Mouse (Mus musculus): Measurements from ENCODE around the gene Susd4. TPM values are rescaled to one million over a fixed set of nuclear protein-coding genes. Genes with fewer than 3 reads are reported as not detected.

The Susd4 gene
- 3.0 and 4.3 TPM in 2 replicates for polyA plus RNA-seq (2012; rRNA removed)

DNA sequence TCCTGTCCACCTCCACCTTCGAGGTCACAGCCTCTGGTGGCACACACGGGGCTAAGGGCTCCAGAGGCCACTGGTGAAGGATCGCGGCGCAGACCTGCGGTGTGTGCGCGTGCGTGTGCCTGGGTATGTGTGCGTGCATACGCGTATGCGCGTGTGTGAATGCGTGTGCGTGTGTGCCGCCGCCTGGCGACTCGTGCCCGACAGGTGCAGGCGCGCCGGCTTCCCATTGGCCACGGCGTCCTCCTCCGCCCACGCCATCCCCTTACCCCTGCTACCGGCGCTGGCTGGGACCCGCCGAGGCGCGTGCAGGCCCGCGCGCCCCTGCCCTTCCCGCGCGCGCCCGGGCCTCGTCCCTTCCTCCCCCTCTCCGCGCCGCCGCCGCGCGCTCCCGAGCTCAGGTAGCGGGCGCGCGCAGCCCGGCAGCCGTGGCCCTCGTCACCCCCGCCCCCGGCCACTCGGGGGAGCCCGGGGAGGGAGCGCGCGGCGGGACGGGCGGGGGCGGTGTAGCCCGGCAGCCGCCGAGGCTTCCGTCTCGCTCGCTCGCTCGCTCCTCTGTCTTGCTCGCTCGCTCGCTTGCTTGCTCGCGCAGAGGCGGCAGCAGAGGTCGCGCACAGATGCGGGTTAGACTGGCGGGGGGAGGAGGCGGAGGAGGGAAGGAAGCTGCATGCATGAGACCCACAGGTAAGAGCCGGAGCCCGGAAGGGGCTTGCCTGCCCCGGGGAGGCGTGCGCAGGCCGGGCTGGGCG, at the start of gene Susd4:
Susd4 (plus strand) TSS at position 145 of the 746 bp plus-strand sequence.
- no peaks in the 10 kb centered on the region; the same call in 1 of the 2 replicates for H3K27me3 ChIP-seq (ENCODE audit: control insufficient read depth, insufficient read depth, low read length)
- WGBS, result 1% methylated on average over 92 of the region's 95 CpGs
- peaks cover 7% of the 10 kb centered on the region; the same call in 1 of the 2 replicates for H3K4me1 ChIP-seq (replicated peaks; ENCODE audit: control insufficient read depth, insufficient read depth, low read length)
- TF ChIP-seq CTCF (IDR thresholded peaks at IDR 0.05; ENCODE audit: borderline replicate concordance, control insufficient read depth, extremely low read depth, insufficient read depth, low read length, poor library complexity) (no peak), POLR2A (IDR thresholded peaks at IDR 0.05; ENCODE audit: control insufficient read depth, extremely low read depth, insufficient read depth, low read length, poor library complexity) (no peak)
- H3K36me3 ChIP-seq (ENCODE audit: control insufficient read depth, insufficient read depth, low read length), result no peaks in the 10 kb centered on the region
- peak within 1 kb of the TSS; percentile 9 for H3K4me3 ChIP-seq (ENCODE audit: control insufficient read depth, insufficient read depth, low read length)
- DNase-seq, result peak; percentile 87
- H3K27ac ChIP-seq (ENCODE audit: control insufficient read depth, insufficient read depth, low read length), result no peak within 1 kb of the TSS

DNA sequence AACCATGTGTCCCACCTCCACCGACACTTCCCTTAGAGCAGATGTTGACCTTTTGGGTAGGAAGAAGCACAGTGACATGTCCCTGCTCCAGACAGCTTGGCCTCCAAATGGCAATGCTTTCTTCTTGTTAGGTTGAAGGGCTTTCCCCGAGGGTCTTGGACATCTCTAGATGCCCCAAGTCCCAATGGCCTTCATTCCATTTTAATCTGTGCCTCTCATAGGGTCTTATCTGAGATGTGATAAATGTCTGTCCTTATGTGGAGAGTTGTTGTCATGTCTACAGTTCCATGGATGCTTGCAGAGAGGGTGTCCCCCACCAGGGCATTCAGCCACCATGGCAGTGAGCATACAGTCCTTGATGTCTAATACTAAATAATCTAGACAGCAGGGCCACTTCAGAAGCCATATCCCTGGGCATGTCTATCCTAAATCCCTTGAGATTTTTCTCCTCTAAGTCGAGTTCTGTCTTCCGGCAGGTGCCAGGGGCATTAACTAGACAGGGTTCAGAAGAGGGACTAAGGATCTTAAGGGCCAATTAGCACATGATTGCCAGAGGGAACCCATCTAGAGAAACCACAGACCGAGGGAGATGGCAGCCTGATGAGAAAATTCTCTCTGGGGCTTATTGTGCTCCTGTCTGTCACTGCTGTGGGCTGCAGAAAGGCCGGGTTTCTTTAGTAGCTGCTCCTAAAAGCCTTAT, 49.3 kb upstream of the Susd4 start:
- 89% methylated on average over 6 of the region's 6 CpGs for WGBS
- Histone ChIP-seq H3K27me3 (ENCODE audit: control insufficient read depth, insufficient read depth, low read length) (no peaks in the 10 kb centered on the region), H3K36me3 (ENCODE audit: control insufficient read depth, insufficient read depth, low read length) (no peaks in the 10 kb centered on the region), H3K27ac (ENCODE audit: control insufficient read depth, insufficient read depth, low read length) (no peak overlapping the region), H3K4me3 (ENCODE audit: control insufficient read depth, insufficient read depth, low read length) (no peak overlapping the region), H3K4me1 (replicated peaks; ENCODE audit: control insufficient read depth, insufficient read depth, low read length) (no peaks in the 10 kb centered on the region)
- TF ChIP-seq CTCF (IDR thresholded peaks at IDR 0.05; ENCODE audit: borderline replicate concordance, control insufficient read depth, extremely low read depth, insufficient read depth, low read length, poor library complexity) (no peak), POLR2A (IDR thresholded peaks at IDR 0.05; ENCODE audit: control insufficient read depth, extremely low read depth, insufficient read depth, low read length, poor library complexity) (no peak)
- no peak for DNase-seq

DNA sequence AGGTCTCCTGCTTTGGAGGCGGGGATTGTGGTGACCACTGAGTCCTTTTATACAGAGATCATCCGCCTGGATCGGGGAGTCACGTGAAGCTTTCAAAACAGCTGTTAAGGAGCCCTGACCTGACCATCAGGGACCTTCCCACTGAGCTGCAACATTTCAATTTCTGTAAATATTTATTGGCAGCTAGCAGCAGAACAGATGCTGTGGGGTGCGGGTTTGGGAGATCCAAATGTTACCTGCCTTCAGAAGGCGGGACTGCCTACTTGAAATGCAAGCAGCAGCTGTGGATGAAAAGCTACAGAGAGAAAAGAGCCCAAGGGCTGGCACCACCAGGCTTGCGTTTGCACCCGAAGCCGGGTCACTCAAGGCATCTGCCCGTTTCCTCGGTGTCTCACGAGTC, 36.1 kb upstream of the Susd4 start:
- no peak overlapping the region for H3K27ac ChIP-seq (ENCODE audit: control insufficient read depth, insufficient read depth, low read length)
- H3K4me1 ChIP-seq (replicated peaks; ENCODE audit: control insufficient read depth, insufficient read depth, low read length), result no peaks in the 10 kb centered on the region
- WGBS, result 92% methylated on average over 12 of the region's 12 CpGs
- H3K36me3 ChIP-seq (ENCODE audit: control insufficient read depth, insufficient read depth, low read length), result no peaks in the 10 kb centered on the region
- H3K27me3 ChIP-seq (ENCODE audit: control insufficient read depth, insufficient read depth, low read length), result no peaks in the 10 kb centered on the region
- no peak for DNase-seq
- TF ChIP-seq POLR2A (IDR thresholded peaks at IDR 0.05; ENCODE audit: control insufficient read depth, extremely low read depth, insufficient read depth, low read length, poor library complexity), result no peak
- no peak for TF ChIP-seq CTCF (IDR thresholded peaks at IDR 0.05; ENCODE audit: borderline replicate concordance, control insufficient read depth, extremely low read depth, insufficient read depth, low read length, poor library complexity)
- H3K4me3 ChIP-seq (ENCODE audit: control insufficient read depth, insufficient read depth, low read length), result no peak overlapping the region

DNA sequence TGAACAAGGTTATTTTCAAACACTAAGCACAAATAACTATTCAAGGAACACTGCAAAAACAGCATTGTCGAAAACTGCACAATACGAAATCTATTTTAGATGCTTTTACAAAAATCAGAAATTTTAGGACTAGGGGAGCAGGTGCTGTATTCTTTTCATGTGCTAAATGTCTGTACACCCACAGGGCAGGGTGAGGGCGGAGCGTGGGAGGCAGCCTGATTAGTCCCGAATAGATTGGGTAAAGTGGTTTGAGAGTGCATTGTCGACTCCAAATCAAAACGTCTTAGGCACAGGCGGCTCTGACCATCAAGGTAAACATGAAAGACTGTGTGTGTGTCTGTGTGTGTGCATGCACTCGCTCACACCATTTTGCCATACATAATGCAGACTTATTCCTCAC, 34.7 kb upstream of the Susd4 start:
- Histone ChIP-seq H3K4me1 (replicated peaks; ENCODE audit: control insufficient read depth, insufficient read depth, low read length) (no peaks in the 10 kb centered on the region), H3K36me3 (ENCODE audit: control insufficient read depth, insufficient read depth, low read length) (no peaks in the 10 kb centered on the region)
- WGBS, result 91% methylated on average over 9 of the region's 9 CpGs

DNA sequence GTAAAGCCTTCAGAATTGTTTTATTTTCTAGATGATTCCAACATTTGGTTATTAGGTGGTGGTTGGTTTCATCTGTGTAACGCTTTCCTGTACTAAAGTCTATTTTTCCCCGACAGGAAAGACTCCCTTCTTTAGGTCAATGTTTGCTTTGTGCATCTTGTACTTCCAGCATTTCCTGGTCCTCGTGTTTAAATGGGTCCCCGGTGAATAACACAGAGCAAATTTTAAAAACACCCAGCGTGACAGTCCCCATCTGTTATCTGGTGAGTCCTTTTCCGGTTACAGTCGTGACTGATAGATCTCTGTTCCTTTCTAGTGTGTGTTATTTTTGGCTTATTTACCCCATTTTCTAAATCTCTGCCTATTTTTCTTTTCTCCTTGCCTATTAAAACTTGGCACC, 31.0 kb upstream of the Susd4 start:
- DNase-seq, result no peak
- H3K27ac ChIP-seq (ENCODE audit: control insufficient read depth, insufficient read depth, low read length), result no peak overlapping the region
- H3K36me3 ChIP-seq (ENCODE audit: control insufficient read depth, insufficient read depth, low read length), result no peaks in the 10 kb centered on the region
- no peak for TF ChIP-seq POLR2A (IDR thresholded peaks at IDR 0.05; ENCODE audit: control insufficient read depth, extremely low read depth, insufficient read depth, low read length, poor library complexity)
- TF ChIP-seq CTCF (IDR thresholded peaks at IDR 0.05; ENCODE audit: borderline replicate concordance, control insufficient read depth, extremely low read depth, insufficient read depth, low read length, poor library complexity), result no peak
- WGBS, result 11% methylated on average over 7 of the region's 7 CpGs
- no peaks in the 10 kb centered on the region; the same call in 1 of the 2 replicates for H3K27me3 ChIP-seq (ENCODE audit: control insufficient read depth, insufficient read depth, low read length)
- no peaks in the 10 kb centered on the region for H3K4me1 ChIP-seq (replicated peaks; ENCODE audit: control insufficient read depth, insufficient read depth, low read length)
- H3K4me3 ChIP-seq (ENCODE audit: control insufficient read depth, insufficient read depth, low read length), result no peak overlapping the region

More for the DNA sequence above, 34.7 kb upstream of the Susd4 start:
- H3K4me3 ChIP-seq (ENCODE audit: control insufficient read depth, insufficient read depth, low read length), result no peak overlapping the region
- H3K27ac ChIP-seq (ENCODE audit: control insufficient read depth, insufficient read depth, low read length), result no peak overlapping the region
- no peak for DNase-seq
- TF ChIP-seq CTCF (IDR thresholded peaks at IDR 0.05; ENCODE audit: borderline replicate concordance, control insufficient read depth, extremely low read depth, insufficient read depth, low read length, poor library complexity) (no peak), POLR2A (IDR thresholded peaks at IDR 0.05; ENCODE audit: control insufficient read depth, extremely low read depth, insufficient read depth, low read length, poor library complexity) (no peak)
- H3K27me3 ChIP-seq (ENCODE audit: control insufficient read depth, insufficient read depth, low read length), result no peaks in the 10 kb centered on the region

DNA sequence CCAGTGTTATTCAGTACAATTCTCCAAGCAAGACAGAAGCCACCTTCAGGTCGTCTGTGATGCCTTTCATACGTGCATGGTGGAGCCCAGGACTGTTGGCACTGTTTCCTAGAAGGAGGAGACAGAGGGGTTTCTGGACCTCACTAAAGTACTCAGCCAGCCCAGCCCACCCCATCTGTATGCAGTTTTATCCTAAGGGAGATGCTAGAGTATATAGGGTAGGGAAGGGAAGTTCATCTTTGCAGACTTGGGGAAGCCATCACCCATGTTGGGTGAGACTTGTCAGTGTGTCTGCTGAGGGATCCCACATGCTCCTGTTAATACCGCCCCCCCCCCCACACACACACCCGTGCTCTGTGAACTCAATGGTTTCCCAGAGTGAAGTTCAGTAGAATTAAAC, 27.8 kb upstream of the Susd4 start:
- no peak for TF ChIP-seq POLR2A (IDR thresholded peaks at IDR 0.05; ENCODE audit: control insufficient read depth, extremely low read depth, insufficient read depth, low read length, poor library complexity)
- TF ChIP-seq CTCF (IDR thresholded peaks at IDR 0.05; ENCODE audit: borderline replicate concordance, control insufficient read depth, extremely low read depth, insufficient read depth, low read length, poor library complexity), result no peak
- 86% methylated on average over 4 of the region's 4 CpGs for WGBS
- H3K36me3 ChIP-seq (ENCODE audit: control insufficient read depth, insufficient read depth, low read length), result no peaks in the 10 kb centered on the region
- no peak for DNase-seq
- no peaks in the 10 kb centered on the region for H3K4me1 ChIP-seq (replicated peaks; ENCODE audit: control insufficient read depth, insufficient read depth, low read length)
- no peaks in the 10 kb centered on the region; the same call in 1 of the 2 replicates for H3K27me3 ChIP-seq (ENCODE audit: control insufficient read depth, insufficient read depth, low read length)
- H3K27ac ChIP-seq (ENCODE audit: control insufficient read depth, insufficient read depth, low read length), result no peak overlapping the region
- H3K4me3 ChIP-seq (ENCODE audit: control insufficient read depth, insufficient read depth, low read length), result no peak overlapping the region

All from thymus, adult 2 months (tissue).